Mouse (Mus musculus): ENCODE data around the gene Ces3a. TPM values are rescaled to one million over a fixed set of nuclear protein-coding genes. Genes with fewer than 3 reads are reported as not detected.
"Not testable (repeated sequence)": the region's sequence is repeated elsewhere in the genome, so short reads cannot be mapped to it uniquely, and the experiment has no call there.

Gene Ces3a
- total RNA-seq, 2 experiments from 2014 or later: not detected

- intact Hi-C loops (cut with DNase I): no loop called here
- no peak for DNase-seq
Measured at GRCm38 (mm10) chr8:105088581-105088980, 40.2 kb downstream of the Ces3a start.

GRCm38 (mm10) chr8:105093992-105094391 lies 45.6 kb downstream of the Ces3a start:
- intact Hi-C loops (cut with DNase I): no loop called here
- DNase-seq: no peak

- intact Hi-C loops (cut with DNase I); DNase-seq: not testable (repeated sequence)
Measured at GRCm38 (mm10) chr8:105102101-105102785, 53.8 kb downstream of the Ces3a start.

- DNase-seq; intact Hi-C loops (cut with DNase I): not testable (repeated sequence)
Measured at GRCm38 (mm10) chr8:105103701-105104100, 55.3 kb downstream of the Ces3a start.

- no peak for DNase-seq
- intact Hi-C loops (cut with DNase I): no loop called here
Measured at GRCm38 (mm10) chr8:105104220-105104619, 55.8 kb downstream of the Ces3a start.

Other genes with a start within 250 kb of the Ces3a start
- under 1 TPM; 0.18 to 0.26 TPM for gene Ces2b, start 217.0 kb upstream of the Ces3a start, total RNA-seq (2021)
- not detected for gene Ces2c, start 201.5 kb upstream of the Ces3a start, total RNA-seq (2021)
- not detected for gene Ces2e, start 122.3 kb upstream of the Ces3a start, total RNA-seq (2021)
- not detected for gene Ces2f, start 101.2 kb upstream of the Ces3a start, total RNA-seq (2021)
- gene Ces2g, start 86.9 kb upstream of the Ces3a start, total RNA-seq (2021): under 1 TPM; 0.22 to 0.40 TPM
- gene Ces2h, start 47.7 kb upstream of the Ces3a start, total RNA-seq (2021): not detected
- not detected for gene Ces3b, start 35.2 kb downstream of the Ces3a start, total RNA-seq (2021)
- not detected for gene Ces4a, start 83.2 kb downstream of the Ces3a start, total RNA-seq (2021)
- 10 to 100 TPM; 39.0 to 47.0 TPM for gene Cbfb, start 122.1 kb downstream of the Ces3a start, total RNA-seq (2021)
- gene D230025D16Rik, start 176.5 kb downstream of the Ces3a start, total RNA-seq (2021): 10 to 100 TPM; 30.9 to 33.0 TPM
- 1 to 10 TPM; 4.2 to 4.7 TPM for gene B3gnt9, start 206.6 kb downstream of the Ces3a start, total RNA-seq (2021)
- 10 to 100 TPM in 1 of 2 experiments, 1 to 10 TPM in 1; 9.2 to 11.1 TPM for gene Tradd, start 216.0 kb downstream of the Ces3a start, total RNA-seq (2021)
- gene Fbxl8, start 216.0 kb downstream of the Ces3a start, total RNA-seq (2021): under 1 TPM; 0.60 to 0.84 TPM
- under 1 TPM; 0.28 to 0.50 TPM for gene Hsf4, start 221.2 kb downstream of the Ces3a start, total RNA-seq (2021)
- 1 to 10 TPM; 1.1 to 1.5 TPM for gene Nol3, start 227.5 kb downstream of the Ces3a start, total RNA-seq (2021)
- gene 4931428F04Rik, start 241.3 kb downstream of the Ces3a start, total RNA-seq (2021): 100 to 1,000 TPM; 183 TPM
- gene Exoc3l, start 247.5 kb downstream of the Ces3a start, total RNA-seq (2021): 1 to 10 TPM; 6.0 to 7.2 TPM
- 10 to 100 TPM; 33.7 to 33.8 TPM for gene E2f4, start 249.1 kb downstream of the Ces3a start, total RNA-seq (2021)